17 mouse cellular contexts compared by ENCODE assay signal in genomic region chr9:43537121-43537520, GRCm38 (mm10).
DNase-seq lines count a peak whose midpoint lies in the region; ATAC-seq lines count a peak whose summit lies in the region.
"Had no signal": no experiment of that assay in that cellular context is flagged by ENCODE, and none has a peak within 500 bp of the region (broad histone marks: within the 10 kb centered on the region; RNA-seq: fewer than 3 reads in every experiment).

No protein-coding gene starts in this region.

- intact Hi-C loops in gastrocnemius, postnatal 14 days (cut with DNase I; ENCODE audit: low total_unique reads), result no loop called here

- ATAC-seq in frontal cortex, adult (ENCODE audit: low TSS enrichment), result peak; percentile 85
- ATAC-seq: forebrain, embryonic 15.5 days; intestine, postnatal 0 days had no signal

- DNase-seq in frontal cortex, postnatal 36 days (ENCODE audit: low spot score in 2 of 2), result peak; percentile 74 to 79
- DNase-seq in left cerebral cortex, adult 18-20 months (ENCODE audit: low spot score in 2 of 2), result peak; percentile 72 to 85
- peak; percentile 35 to 51 for DNase-seq in right cerebral cortex, postnatal 10 days (ENCODE audit: low spot score in 2 of 2)
- no peak for DNase-seq in adrenal gland, postnatal 14 days
- DNase-seq in thymus, postnatal 25 days, result no peak
- DNase-seq in thymus, postnatal 0 days (ENCODE audit: low spot score), result no peak
- DNase-seq in gastrocnemius, postnatal 14 days, result no peak
- DNase-seq: cerebellum, adult 8-10 months; heart, adult 18-20 months; heart, postnatal 4 days; liver, embryonic 13.5 days; lung, embryonic 14.5 days; lung, postnatal 4 days; thymus, postnatal 36 days had no signal

Comparison
In these comparisons a context has a peak if more than half of its experiments do, and no peak if none do; other contexts are left out.
1. DNase-seq: peak in frontal cortex, postnatal 36 days (2 of 2), left cerebral cortex, adult 18-20 months (2 of 2) and right cerebral cortex, postnatal 10 days (2 of 2); none in adrenal gland, postnatal 14 days (single experiment), thymus, postnatal 25 days (single experiment), thymus, postnatal 0 days (single experiment) and gastrocnemius, postnatal 14 days (single experiment).